Mouse (Mus musculus) lung, embryonic 15.5 days (tissue): ENCODE results near the gene Tnf. TPM values are rescaled to one million over a fixed set of nuclear protein-coding genes. Genes with fewer than 3 reads are reported as not detected.

Source experiments
- ATAC-seq: fragments of 200-750 bp; cut with Nextera tagmentation; 2 replicates; pipeline ENCODE4 v1.8.0; 2017; ENCODE audit warnings: moderate number of reproducible peaks, borderline replicate concordance; ENCODE audit not compliant: low FRiP score, low TSS enrichment; ENCODE audit errors: extremely low read depth
- H3K27ac ChIP-seq: fragments of 300-500 bp; sonication (generic); 2 replicates; pipeline ENCODE4 v1.5.1; 2015; ENCODE audit warnings: moderate library complexity, mild to moderate bottlenecking, inconsistent platforms
- H3K27me3 ChIP-seq: fragments of 300-500 bp; sonication (generic); 2 replicates; pipeline ENCODE4 v1.6.1; 2015; ENCODE audit warnings: inconsistent platforms
- H3K36me3 ChIP-seq: fragments of 300-500 bp; sonication (generic); 2 replicates; pipeline ENCODE4 v1.6.1; 2015; ENCODE audit warnings: inconsistent platforms
- H3K4me1 ChIP-seq: fragments of 300-500 bp; sonication (generic); 2 replicates; pipeline ENCODE4 v1.6.1; 2015; ENCODE audit warnings: inconsistent platforms
- H3K4me2 ChIP-seq: fragments of 300-500 bp; sonication (generic); 2 replicates; pipeline ENCODE4 v1.6.1; 2015; ENCODE audit warnings: inconsistent platforms, mild to moderate bottlenecking, moderate library complexity
- H3K4me3 ChIP-seq: fragments of 300-500 bp; sonication (generic); 2 replicates; pipeline ENCODE4 v1.5.1; 2015; ENCODE audit warnings: mild to moderate bottlenecking, inconsistent platforms
- H3K9ac ChIP-seq: fragments of 300-500 bp; sonication (generic); 2 replicates; pipeline ENCODE4 v1.6.1; 2015; ENCODE audit warnings: inconsistent platforms
- H3K9me3 ChIP-seq: fragments of 300-500 bp; sonication (generic); 2 replicates; pipeline ENCODE4 v1.6.1; 2016; ENCODE audit warnings: inconsistent platforms
- WGBS: fragments of 180-500 bp; shearing (Covaris S2); methylation state at CpG from one replicate; pipeline ENCODE4 v1.1.7; 2015; 5-methylcytosine and 5-hydroxymethylcytosine counted together
- microRNA-seq: library from miRNA; unstranded; fragments of <30 nt; microRNA quantifications from one replicate; pipeline ENCODE4, GENCODE M21; 2016
- polyA plus RNA-seq: library from polyadenylated mRNA; unstranded; fragments of >200 nt; fragmentation: Nextera tagmentation; extraction: Ambion mirVana; gene quantifications from 2 replicates; pipeline ENCODE4 v1.2.1, GENCODE M21; 2015

The Tnf gene
- polyA plus RNA-seq, 1 experiment from 2014 or later: not detected

GRCm38 (mm10) chr17:35155451-35155850, 46.4 kb downstream of the Tnf start:
- no peak overlapping the region for H3K27ac ChIP-seq

GRCm38 (mm10) chr17:35154616-35155015, 47.2 kb downstream of the Tnf start:
- no peak for ATAC-seq
- no peaks in the 10 kb centered on the region for H3K9me3 ChIP-seq
- H3K4me3 ChIP-seq: no peak overlapping the region
- no peak overlapping the region for H3K27ac ChIP-seq
- H3K36me3 ChIP-seq: peaks cover 98% of the 10 kb centered on the region
- H3K4me1 ChIP-seq: no peaks in the 10 kb centered on the region
- no peak overlapping the region for H3K9ac ChIP-seq
- WGBS: 79% methylated on average over 7 of the region's 7 CpGs
- H3K4me2 ChIP-seq: no peak overlapping the region
- no peaks in the 10 kb centered on the region for H3K27me3 ChIP-seq

More at GRCm38 (mm10) chr17:35155451-35155850, 46.4 kb downstream of the Tnf start:
- no peak overlapping the region for H3K9ac ChIP-seq
- no peak for ATAC-seq
- no peaks in the 10 kb centered on the region for H3K27me3 ChIP-seq
- H3K4me1 ChIP-seq: no peaks in the 10 kb centered on the region
- 89% methylated on average over 12 of the region's 12 CpGs for WGBS
- H3K4me2 ChIP-seq: no peak overlapping the region
- H3K36me3 ChIP-seq: peaks cover 98% of the 10 kb centered on the region
- no peak overlapping the region for H3K4me3 ChIP-seq
- H3K9me3 ChIP-seq: no peaks in the 10 kb centered on the region

- WGBS: 79% methylated on average over 4 of the region's 4 CpGs
- H3K9ac ChIP-seq: no peak overlapping the region
Observed at GRCm38 (mm10) chr17:35153931-35154330, 47.9 kb downstream of the Tnf start.

GRCm38 (mm10) chr17:35153077-35153476, 48.7 kb downstream of the Tnf start:
- Histone ChIP-seq H3K9ac (no peak overlapping the region), H3K4me1 (no peaks in the 10 kb centered on the region), H3K4me3 (no peak overlapping the region), H3K27me3 (no peaks in the 10 kb centered on the region), H3K27ac (no peak overlapping the region), H3K36me3 (peaks cover 97% of the 10 kb centered on the region), H3K4me2 (no peak overlapping the region), H3K9me3 (no peaks in the 10 kb centered on the region)
- no peak for ATAC-seq
- WGBS: 84% methylated on average over 9 of the region's 9 CpGs

More at GRCm38 (mm10) chr17:35153931-35154330, 47.9 kb downstream of the Tnf start:
- Histone ChIP-seq H3K27me3 (no peaks in the 10 kb centered on the region), H3K4me1 (no peaks in the 10 kb centered on the region), H3K4me3 (no peak overlapping the region), H3K27ac (no peak overlapping the region), H3K36me3 (peaks cover 97% of the 10 kb centered on the region), H3K4me2 (no peak overlapping the region), H3K9me3 (no peaks in the 10 kb centered on the region)
- no peak for ATAC-seq

- Histone ChIP-seq H3K9ac (no peak overlapping the region), H3K4me1 (no peaks in the 10 kb centered on the region), H3K36me3 (peaks cover 96% of the 10 kb centered on the region), H3K27me3 (no peaks in the 10 kb centered on the region), H3K9me3 (no peaks in the 10 kb centered on the region), H3K4me2 (no peak overlapping the region), H3K27ac (no peak overlapping the region), H3K4me3 (no peak overlapping the region)
- 91% methylated on average over 4 of the region's 4 CpGs for WGBS
- no peak for ATAC-seq
Observed at GRCm38 (mm10) chr17:35152121-35152520, 49.7 kb downstream of the Tnf start.

Small RNA genes lying within 50 kb of the gene (microRNA-seq; reads per million reads assigned to microRNA genes)
- gene Mir6973a (not detected), gene Mir6974 (not detected), gene Mir6975 (1.1 reads per million), gene Mir8094 (not detected)

Other genes starting within 250 kb of the Tnf start
- gene Hspa1b, start 242.8 kb downstream of the Tnf start, polyA plus RNA-seq: 0.15 and 0.26 TPM in 2 replicates
- not detected in 2 replicates for gene Gm20481, start 232.1 kb downstream of the Tnf start, polyA plus RNA-seq
- gene Hspa1a, start 229.9 kb downstream of the Tnf start, polyA plus RNA-seq: 3.4 and 3.8 TPM in 2 replicates
- gene Hspa1l, start 229.3 kb downstream of the Tnf start, polyA plus RNA-seq: 0.45 and 0.79 TPM in 2 replicates
- 210 and 216 TPM in 2 replicates for gene Lsm2, start 220.1 kb downstream of the Tnf start, polyA plus RNA-seq
- 128 and 129 TPM in 2 replicates for gene Vars, start 201.0 kb downstream of the Tnf start, polyA plus RNA-seq
- gene Vwa7, start 185.4 kb downstream of the Tnf start, polyA plus RNA-seq: 0.14 and 0.25 TPM in 2 replicates
- gene Sapcd1, start 174.0 kb downstream of the Tnf start, polyA plus RNA-seq: 7.2 and 7.7 TPM in 2 replicates
- 4.4 TPM in 2 replicates for gene Msh5, start 155.3 kb downstream of the Tnf start, polyA plus RNA-seq
- 283 and 300 TPM in 2 replicates for gene Clic1, start 152.0 kb downstream of the Tnf start, polyA plus RNA-seq
- 330 and 333 TPM in 2 replicates for gene Ddah2, start 143.0 kb downstream of the Tnf start, polyA plus RNA-seq
- gene Ly6g6c, start 136.6 kb downstream of the Tnf start, polyA plus RNA-seq: 0.36 and 0.39 TPM in 2 replicates
- gene Mpig6b, start 135.8 kb downstream of the Tnf start, polyA plus RNA-seq: 0.67 and 0.93 TPM in 2 replicates
- 0.96 and 1.2 TPM in 2 replicates for gene Ly6g6e, start 125.1 kb downstream of the Tnf start, polyA plus RNA-seq
- 5.2 and 6.7 TPM in 2 replicates for gene Ly6g6d, start 123.9 kb downstream of the Tnf start, polyA plus RNA-seq
- gene Ly6g6f, start 116.4 kb downstream of the Tnf start, polyA plus RNA-seq: 0.23 and 0.51 TPM in 2 replicates
- gene Abhd16a, start 112.7 kb downstream of the Tnf start, polyA plus RNA-seq: 94.8 and 95.6 TPM in 2 replicates
- gene Ly6g5c, start 93.7 kb downstream of the Tnf start, polyA plus RNA-seq: not detected in 2 replicates
- gene Ly6g5b, start 86.6 kb downstream of the Tnf start, polyA plus RNA-seq: 0.79 and 0.95 TPM in 2 replicates
- gene Gpank1, start 80.6 kb downstream of the Tnf start, polyA plus RNA-seq: 17.7 and 18.0 TPM in 2 replicates
- 265 TPM in 2 replicates for gene Csnk2b, start 80.0 kb downstream of the Tnf start, polyA plus RNA-seq
- gene D17H6S53E, start 75.6 kb downstream of the Tnf start, polyA plus RNA-seq: 9.6 and 9.7 TPM in 2 replicates
- gene Apom, start 70.0 kb downstream of the Tnf start, polyA plus RNA-seq: 1.0 and 3.9 TPM in 2 replicates
- gene Bag6, start 66.8 kb downstream of the Tnf start, polyA plus RNA-seq: 48.6 and 51.2 TPM in 2 replicates
- 169 and 179 TPM in 2 replicates for gene Prrc2a, start 37.1 kb downstream of the Tnf start, polyA plus RNA-seq
- 6.9 and 9.0 TPM in 2 replicates for gene Aif1, start 25.9 kb downstream of the Tnf start, polyA plus RNA-seq
- gene Lst1, start 13.6 kb downstream of the Tnf start, polyA plus RNA-seq: 12.1 and 13.0 TPM in 2 replicates
- gene Ltb, start 7.6 kb downstream of the Tnf start, polyA plus RNA-seq: 0.65 and 2.2 TPM in 2 replicates
- 0.11 and 0.21 TPM in 2 replicates for gene Lta, start 3.3 kb upstream of the Tnf start, polyA plus RNA-seq
- gene Gm16181, start 18.8 kb upstream of the Tnf start, polyA plus RNA-seq: 0.70 and 0.75 TPM in 2 replicates
- gene Atp6v1g2, start 31.7 kb upstream of the Tnf start, polyA plus RNA-seq: 3.4 and 4.3 TPM in 2 replicates
- 13.2 and 13.4 TPM in 2 replicates for gene Nfkbil1, start 33.8 kb upstream of the Tnf start, polyA plus RNA-seq
- gene Ddx39b, start 39.7 kb upstream of the Tnf start, polyA plus RNA-seq: 512 and 523 TPM in 2 replicates
- gene H2-D1, start 60.7 kb upstream of the Tnf start, polyA plus RNA-seq: 114 and 138 TPM in 2 replicates
- 0.20 and 0.24 TPM in 2 replicates for gene H2-Q1, start 118.4 kb upstream of the Tnf start, polyA plus RNA-seq
- 6.6 and 7.1 TPM in 2 replicates for gene H2-Q2, start 140.2 kb upstream of the Tnf start, polyA plus RNA-seq
- gene H2-Q4, start 177.6 kb upstream of the Tnf start, polyA plus RNA-seq: 6.3 and 7.6 TPM in 2 replicates
- gene H2-Q6, start 222.8 kb upstream of the Tnf start, polyA plus RNA-seq: 0.76 and 1.1 TPM in 2 replicates
- 6.9 and 8.3 TPM in 2 replicates for gene H2-Q7, start 237.1 kb upstream of the Tnf start, polyA plus RNA-seq